Mouse (Mus musculus) adrenal gland, adult (tissue): ENCODE results near the gene Lsamp.

ENCODE experiments used
- DNase-seq, 2 experiments: peaks; one replicate each; pipeline ENCODE4 v3.0.0; 2022 to 2023; ENCODE audit warnings: low spot score in 1 of 2; ENCODE audit not compliant: inconsistent age in 2 of 2

The Lsamp gene

GRCm38 (mm10) chr16:39984205-39984634 lies at the start of gene Lsamp:
Lsamp (plus strand) TSS chr16:39984361.
- DNase-seq: peak; percentile 52 to 88

DNA sequence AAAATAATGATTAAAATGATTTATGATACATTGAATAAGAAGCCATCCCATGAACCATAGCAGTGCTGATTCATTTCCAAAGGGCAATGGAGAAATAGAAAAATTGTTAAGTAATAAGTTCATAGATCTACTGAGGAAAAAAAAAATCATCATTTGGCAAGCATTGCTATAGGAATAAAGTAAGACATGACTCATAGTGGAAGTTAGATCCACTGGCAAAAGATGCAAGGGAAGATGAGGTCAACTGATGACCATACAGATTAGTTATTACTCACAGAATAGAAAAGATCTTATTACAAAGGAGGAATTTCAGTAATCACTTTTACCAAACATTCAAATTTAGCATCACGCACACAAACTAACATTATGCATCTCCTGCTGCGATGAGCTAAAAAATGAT lies 26.5 kb upstream of the Lsamp start:
- DNase-seq: peak in 1 of 2 experiments; percentile 36

DNA sequence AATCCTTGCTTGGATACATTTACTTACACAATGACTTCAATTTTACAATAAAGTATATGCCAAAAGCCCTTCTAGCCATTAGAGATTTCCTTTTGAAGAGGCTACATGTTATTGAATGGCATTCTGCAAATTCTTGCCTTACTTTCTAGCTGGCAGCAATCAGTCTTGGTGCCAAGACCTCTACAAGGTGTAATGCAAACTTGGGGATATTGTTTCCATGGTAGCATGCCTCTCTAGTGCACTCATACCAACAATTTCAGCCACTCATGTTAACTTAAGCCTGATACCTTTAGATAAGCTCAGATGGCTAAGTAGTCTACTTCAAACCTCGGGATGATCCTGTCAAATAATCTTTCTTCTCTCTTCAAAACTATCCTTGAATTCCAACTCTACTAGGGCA lies 11.4 kb upstream of the Lsamp start:
- DNase-seq: no peak

GRCm38 (mm10) chr16:39984635-39985291 lies 602 bp downstream of the Lsamp start:
- DNase-seq: peak; percentile 8 to 22

DNA sequence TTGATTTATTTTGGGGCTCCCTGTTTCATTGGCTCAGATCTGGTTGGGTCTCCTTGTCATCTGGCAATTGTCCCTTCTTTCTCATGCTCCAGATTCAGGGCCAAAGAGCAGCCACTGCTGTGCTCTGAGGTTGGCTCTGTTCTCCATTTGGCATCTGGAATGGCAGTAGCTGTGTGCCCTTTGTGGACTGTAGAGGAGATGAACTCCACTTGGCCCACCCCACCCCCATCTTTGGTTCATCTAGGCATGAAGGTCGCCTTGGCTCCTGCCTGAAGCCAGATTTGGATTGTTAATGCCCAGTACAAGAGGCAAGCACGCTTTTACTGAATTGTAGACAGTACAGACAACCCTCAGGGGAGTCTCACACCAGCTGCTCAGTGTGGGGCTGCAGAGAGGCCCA lies 4.3 kb downstream of the Lsamp start:
- DNase-seq: no peak

- no peak for DNase-seq
Measured at GRCm38 (mm10) chr16:39994821-39995220, 10.7 kb downstream of the Lsamp start.

DNA sequence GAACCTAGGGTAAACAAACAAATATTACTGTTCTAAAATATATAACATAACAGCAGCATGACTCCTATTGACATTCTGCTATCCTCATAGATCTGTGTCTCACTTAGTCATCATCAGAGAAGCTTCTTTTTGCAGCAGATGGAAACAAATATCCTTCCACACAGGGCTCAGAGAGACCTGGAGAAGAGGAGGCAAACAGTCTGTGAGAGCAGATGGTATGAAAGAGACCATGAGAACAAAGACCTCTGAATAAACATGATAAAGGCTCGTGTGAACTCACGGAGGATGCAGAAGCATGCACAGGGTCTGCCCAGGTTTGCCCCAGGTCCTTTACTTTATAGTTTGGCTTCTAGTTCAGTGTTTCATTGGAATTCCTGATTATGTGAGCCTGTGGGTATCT lies 24.6 kb downstream of the Lsamp start:
- no peak for DNase-seq

- no peak for DNase-seq
Measured at GRCm38 (mm10) chr16:40011106-40011505, 26.9 kb downstream of the Lsamp start.

- no peak for DNase-seq
Measured at GRCm38 (mm10) chr16:40022611-40023010, 38.5 kb downstream of the Lsamp start.

- DNase-seq: no peak
Measured at GRCm38 (mm10) chr16:40036719-40037118, 52.6 kb downstream of the Lsamp start.

DNA sequence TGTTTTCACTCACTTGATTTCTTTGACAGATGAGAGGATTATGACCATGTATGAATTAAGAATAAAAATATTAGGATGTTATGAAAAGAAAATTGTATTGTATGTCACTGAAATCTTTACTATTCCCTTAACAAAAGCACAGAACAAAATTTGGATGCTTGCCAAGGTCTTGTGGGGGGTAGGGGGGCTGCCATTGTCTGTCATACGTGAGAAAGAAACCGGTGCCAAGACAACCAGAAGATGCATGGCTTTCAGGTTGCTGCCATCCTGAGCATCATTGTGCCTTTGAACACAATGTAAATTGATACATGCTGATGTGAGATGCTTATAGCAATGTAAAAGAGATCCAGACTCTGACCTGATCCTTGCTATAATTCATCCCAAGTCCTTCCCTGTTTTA lies 75.4 kb downstream of the Lsamp start:
- no peak for DNase-seq

DNA sequence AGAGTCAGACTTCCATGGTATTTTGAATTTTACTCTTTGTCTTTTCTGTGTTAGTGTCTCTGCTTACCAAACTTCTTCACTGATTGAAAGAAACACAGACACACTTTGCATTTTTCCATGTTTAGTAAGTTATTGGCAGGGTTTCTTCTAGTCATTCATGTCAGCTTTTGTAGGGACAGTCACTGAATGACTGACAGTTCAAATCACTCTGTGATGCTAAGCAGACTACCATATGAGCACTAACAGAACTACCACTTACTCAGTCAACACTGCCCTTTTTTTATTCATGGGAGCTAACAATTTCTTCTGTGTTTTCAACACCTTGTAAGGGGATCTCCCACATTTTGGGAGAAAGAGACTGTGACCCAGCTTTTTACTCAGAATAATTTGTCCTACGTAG lies 75.8 kb downstream of the Lsamp start:
- no peak for DNase-seq

DNA sequence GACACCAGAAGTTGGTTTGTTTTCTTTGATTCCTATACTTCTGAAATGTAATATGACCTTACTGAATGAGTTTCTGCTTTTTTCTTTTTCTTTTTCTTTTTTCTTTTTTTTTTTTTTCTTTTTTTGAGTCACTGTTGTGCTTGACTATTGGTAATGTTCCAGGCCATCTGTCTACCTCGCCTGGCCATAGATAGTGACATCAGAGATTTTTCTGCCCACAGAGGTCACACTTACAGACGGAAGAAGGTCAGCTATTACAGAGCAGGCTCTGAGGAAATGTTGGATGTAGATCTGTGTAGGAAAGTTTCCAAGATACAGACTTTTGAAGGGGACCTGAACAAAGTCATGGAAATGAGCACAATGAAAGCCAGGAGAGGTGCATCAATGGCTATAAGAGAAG lies 76.3 kb downstream of the Lsamp start:
- DNase-seq: no peak

DNA sequence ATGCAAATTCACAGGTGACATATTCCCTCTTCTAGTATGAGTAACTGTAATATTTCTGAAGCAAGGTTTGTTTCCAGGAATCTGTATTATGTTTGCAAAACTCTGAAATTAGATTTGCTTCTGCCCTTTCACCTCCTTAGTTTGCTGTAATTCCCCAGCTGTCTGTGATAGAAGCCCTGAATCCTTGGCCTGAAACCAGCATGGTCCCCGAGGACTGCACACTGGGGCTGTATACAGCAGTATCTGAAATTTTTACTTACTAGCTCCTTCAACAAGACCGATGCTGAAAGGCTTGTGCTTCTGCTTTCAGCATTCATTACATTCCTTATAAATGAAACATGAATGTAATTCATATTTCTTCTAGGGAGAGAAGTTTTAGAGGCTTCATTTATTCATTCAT lies 91.4 kb downstream of the Lsamp start:
- peak in 1 of 2 experiments; percentile 35 for DNase-seq

DNA sequence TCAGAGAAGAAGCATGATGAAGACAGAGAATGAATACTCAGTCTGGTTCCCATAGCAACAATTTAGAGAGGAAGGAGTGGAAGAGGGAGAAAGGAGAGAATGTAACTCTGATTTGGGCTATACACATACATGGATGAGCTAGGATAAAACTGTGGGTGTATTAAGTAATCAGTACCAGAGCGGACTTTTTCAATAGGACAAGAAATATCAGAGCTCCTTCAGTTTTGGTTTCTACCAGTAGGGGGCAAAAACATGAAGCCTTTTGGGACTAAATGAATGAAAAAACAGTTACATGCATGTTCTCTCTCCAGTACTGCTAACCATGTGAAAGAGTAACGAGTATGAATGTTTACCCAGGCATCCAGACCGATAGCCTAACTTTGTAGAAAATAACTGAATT lies 96.1 kb downstream of the Lsamp start:
- DNase-seq: peak in 1 of 2 experiments; percentile 47

- no peak for DNase-seq
Measured at GRCm38 (mm10) chr16:40104329-40104728, 120.2 kb downstream of the Lsamp start.

DNA sequence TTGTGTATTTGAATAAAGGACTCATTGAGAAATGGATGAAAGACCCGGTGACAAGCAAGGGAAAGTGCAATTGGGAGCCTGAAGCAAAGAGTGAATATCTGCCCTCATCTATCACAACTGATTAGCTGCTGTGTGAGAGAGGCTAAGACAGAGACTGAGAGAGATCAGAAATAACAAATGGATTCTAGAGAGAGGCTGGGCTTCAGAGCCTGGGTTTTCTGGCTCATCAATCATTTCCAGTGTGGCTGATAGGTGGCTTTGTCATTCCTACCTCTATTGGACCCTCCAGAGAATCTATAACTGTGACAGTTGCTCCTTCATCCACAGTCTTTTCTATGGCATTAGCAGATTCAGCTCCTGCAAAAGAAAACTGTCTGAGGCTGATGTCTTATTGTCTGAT lies 198.8 kb downstream of the Lsamp start:
- no peak for DNase-seq

GRCm38 (mm10) chr16:40187987-40188590 lies 203.9 kb downstream of the Lsamp start:
- DNase-seq: no peak

DNA sequence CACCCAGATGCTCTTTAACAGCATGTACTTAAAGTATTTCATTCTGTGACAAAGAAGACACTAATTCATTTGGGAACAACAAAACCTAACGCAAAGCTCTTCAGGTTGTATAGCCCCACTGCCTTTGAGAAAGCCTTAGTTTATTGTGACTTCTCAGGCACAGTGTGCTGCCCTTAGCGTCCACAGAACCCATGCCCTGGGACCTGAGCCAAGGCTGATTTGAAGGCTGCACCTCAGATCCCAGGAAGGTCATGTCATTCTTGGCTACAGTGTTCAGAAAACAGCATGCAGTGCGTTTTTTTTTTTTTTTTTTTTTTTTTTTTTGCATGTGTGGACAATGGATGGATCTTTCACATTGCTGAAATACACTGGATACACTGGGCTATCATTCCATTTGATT lies 210.2 kb downstream of the Lsamp start:
- DNase-seq: peak; percentile 54 to 74

DNA sequence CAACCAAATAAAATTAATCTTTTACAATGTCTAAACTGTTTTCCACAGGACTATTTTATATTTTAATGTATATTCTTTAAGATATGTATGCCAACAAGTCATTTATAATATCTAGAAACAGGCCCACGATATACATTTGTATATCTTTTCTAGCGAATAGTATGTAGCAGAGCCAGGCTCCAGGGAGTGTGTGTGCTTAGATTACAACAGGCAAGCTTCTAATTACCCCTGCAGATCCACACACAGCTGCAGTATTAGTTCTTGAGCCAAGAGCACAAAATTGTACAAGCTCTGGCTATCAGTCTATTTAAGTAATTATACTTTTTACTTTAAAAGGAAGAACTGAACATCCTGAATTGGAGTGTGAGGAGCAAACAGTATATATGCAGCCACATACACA lies 210.7 kb downstream of the Lsamp start:
- no peak for DNase-seq

DNA sequence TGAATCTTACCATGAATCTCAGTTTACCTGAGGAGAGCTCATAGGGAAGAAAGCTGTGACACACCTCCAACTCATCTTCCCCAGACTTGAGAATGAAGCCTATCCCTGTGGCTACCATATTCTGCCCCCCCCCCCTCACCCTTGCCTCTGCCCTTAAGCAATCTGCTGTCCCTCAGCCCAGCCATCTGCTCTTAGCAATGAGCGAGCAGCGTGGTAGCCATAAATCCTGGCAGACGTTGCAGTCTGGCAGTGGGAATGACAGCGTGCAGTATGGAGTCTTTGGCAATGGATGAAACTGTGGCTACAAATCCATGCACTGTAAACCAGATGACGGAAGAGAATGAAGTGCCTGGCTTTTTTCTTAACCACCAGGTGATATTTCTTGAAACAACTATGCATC lies 244.5 kb downstream of the Lsamp start:
- no peak for DNase-seq

- DNase-seq: no peak
Measured at GRCm38 (mm10) chr16:40233066-40233465, 248.9 kb downstream of the Lsamp start.
